Mouse (Mus musculus) erythroblast, adult 5-6 weeks (primary cell): Measurements from ENCODE around the gene Astn2. TPM values are rescaled to one million over a fixed set of nuclear protein-coding genes. Genes with fewer than 3 reads are reported as not detected.

Experiments used
- ATAC-seq: replicated peaks from 2 replicates; pipeline ENCODE4 v1.8.0; 2016; ENCODE audit warnings: moderate number of reproducible peaks, mild to moderate bottlenecking, moderate TSS enrichment, inconsistent platforms; ENCODE audit not compliant: poor library complexity, low FRiP score, severe bottlenecking
- total RNA-seq, 2 experiments: library from RNA; stranded (forward) in 1 of 2; stranded (reverse) in 1 of 2; fragments of 150-400 nt in 1 of 2; fragments of 200-764, 138-1000 nt in 1 of 2; gene quantifications; 2 replicates each; pipeline versions ENCODE4 v1.2.3 to v1.2.4; 2015 to 2017; ENCODE audit warnings: low replicate concordance in 2 of 2

Gene Astn2
- total RNA-seq, 2 experiments from 2014 or later = not detected

DNA sequence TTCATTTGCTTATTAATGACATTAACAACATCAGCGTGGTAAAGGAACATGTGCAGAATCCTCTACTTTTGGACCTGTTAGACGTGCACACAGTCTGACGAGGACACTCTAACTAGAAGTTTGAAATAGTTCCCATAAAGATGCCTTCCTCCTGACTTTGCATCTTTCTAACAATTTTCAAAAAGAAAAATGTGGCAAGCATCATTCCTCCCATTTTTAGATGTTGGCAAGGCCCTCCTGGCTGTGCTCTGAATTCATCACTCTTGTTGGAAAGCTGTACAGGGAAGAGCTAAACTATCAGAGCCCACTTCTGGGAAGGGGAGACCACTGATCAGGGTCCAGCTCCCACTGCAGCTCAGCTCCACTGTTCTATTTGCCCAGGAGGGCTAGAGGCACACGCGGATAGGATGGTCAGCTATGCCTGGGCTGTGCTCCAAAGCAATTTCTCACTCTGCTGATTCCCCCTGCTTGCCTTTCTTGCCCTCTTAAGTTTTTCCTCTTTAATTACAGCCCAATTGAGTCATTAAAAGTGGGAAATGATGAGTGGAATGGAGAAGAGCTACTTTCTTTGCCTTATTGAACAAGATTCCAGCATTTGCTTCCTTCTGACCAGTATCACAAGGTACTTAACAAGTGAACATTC, 630.9 kb downstream of the Astn2 start:
- no peak for ATAC-seq

DNA sequence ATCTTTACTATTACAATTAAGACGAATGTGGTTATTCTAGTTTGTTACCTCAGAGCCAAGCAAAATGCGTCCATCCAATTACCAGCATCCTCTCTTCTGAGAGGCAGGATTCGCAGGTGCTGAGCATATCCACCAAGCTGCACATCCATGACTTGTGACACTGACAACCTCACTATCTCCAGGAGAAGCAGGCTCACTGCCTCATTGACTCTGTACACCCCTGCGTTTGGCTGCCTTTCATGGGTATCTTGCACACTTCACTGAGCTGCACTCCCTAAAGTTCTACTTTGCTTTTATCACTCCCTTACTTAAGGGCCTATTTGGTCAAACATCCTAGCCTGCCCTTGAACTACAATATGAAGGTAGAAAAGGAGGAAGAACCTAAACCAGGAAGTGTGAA, 633.5 kb downstream of the Astn2 start:
- no peak for ATAC-seq

DNA sequence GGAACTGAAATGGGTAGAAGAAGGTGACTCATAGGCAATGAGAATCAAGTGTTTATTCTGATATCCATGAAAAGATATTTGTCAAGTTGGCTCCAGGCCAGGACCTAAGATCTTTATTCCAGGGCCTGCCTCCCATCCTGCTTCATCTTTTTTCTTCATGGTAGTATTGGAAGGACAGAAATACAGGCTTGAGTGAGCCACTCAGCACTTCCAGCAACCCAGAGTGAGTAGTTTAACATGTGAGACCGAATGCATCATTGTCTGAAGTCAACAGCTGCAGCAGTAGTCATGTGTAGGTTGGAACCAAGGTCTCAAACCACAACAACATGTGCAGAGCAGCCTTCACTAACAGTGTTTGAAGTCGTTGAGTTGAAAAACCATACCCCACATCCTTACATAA, 636.5 kb downstream of the Astn2 start:
- ATAC-seq = no peak

DNA sequence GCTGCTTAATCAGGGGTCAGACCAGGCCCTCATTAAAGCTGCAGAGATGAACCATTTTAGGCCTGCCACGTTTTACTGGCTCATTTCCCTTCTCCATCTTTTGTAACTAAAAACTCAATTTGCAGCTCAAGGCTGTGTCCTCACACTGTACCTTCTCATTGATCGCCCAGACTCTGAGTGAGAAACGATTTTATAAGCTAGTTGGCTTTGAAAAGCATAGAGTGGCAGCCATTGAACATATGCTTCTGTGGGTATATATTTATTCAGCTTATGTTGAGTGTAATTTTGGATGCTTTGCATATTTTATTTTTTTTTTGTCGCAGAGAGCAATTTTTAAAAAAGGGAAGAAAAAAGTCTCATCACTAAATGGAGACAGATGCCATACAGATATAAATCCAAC, 637.0 kb downstream of the Astn2 start:
- ATAC-seq = no peak

DNA sequence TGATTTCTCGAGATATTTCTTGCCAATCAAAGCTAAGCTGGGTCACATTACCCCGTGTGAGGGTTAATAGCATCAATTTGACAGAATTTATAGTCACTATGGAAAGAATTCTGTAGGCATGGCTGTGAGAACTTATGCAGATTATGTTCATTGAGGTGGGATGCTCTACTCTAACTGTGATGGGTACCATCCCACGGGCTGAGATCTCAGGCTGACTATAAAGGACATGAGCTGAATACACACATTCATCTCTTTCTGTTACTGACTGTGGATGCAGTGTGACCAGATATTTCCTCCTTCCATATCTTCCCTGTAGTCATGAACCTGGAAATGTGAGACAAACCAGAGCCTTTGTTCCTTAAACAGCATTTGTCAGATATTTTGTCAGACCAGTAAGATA, 639.1 kb downstream of the Astn2 start:
- ATAC-seq = no peak

DNA sequence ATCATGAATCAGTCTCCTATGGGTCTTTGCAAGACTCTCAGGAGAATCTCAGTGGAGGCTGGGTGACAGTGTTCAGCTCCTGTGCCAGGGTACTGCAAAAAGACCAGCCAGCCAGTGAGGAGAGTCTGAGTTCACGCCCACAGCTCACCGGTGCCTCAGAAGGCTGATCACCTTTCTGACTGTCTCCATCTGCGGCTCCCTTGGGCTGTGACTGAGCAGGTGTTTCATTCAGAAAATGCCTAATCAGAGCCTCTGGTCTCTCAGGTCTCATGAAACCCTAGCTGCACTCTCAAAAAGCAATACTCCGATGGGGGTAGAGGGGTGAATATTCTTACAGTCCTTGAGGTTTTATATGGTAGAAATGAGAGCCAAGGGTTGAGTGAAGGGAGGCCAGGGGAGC, 640.1 kb downstream of the Astn2 start:
- ATAC-seq = no peak

DNA sequence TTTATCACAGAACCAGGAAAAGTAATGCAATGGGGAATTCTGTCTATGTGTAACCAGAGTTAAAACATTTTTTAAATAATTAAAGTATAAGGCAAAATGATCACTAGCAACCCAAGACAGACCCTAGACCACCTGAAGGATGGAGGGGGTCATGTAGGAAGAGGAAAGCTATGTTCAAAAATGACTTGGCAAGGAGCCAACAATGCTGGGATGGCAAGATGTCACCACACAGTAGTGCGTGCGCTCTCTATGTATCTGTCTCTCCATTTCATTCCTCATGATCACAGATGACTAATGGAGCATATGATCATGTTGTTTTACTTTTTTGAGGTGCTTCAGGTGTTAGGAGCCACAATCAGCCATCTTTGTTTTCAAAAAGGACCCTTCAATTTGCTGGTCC, 640.6 kb downstream of the Astn2 start:
- no peak for ATAC-seq

DNA sequence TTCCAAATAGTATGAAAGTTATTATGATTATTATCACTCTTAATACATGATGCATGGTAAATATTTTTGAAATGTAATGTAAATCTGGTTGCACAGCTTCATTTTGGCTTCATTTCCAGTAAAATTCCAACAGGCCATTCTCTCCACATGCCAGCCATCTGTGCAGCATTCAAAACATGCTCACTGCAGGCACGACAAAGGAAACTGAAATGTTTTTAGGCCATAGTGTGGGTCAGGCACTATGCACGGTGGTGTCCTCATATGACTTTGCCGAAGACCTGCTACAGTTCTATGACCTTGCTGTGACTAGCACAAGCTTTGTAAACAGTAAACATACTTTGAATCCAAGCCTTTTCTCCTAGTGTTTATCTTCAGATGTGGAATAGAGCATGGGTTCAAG, 642.3 kb downstream of the Astn2 start:
- ATAC-seq = no peak

DNA sequence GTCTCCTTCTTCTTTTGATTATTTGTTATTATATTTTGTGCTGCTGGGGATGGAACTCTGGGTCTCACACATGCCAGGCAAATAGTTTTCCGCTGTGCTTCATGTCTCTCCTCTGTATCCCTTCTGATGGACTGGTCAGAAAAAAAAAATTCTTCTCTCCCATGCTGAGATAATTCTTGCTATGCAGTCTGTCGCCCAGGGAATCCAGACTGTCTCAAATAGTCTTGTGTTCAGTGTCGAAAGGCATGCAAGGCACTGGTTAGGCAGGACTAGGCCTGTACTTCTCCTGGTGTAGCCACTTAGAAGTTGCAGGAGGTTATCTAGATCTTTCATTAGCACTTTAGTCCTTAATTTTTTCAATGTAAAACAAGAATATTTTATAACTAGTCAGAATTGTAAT, 642.8 kb downstream of the Astn2 start:
- no peak for ATAC-seq

DNA sequence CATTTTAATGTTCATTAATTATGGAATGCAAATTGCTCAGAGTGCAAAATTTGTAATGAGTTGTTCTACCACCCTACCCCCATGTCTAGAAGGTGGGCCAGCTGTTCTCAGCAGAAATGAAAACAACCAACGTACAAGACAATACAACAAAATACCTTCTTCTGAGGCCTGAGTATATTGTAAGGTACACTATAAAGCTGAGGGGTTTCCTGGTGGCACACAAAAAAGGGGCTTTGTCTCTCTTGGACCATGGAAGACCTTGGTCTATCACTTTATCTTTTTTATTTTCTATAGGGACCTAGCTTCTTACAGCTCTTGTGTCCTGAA, 645.6 kb downstream of the Astn2 start:
- no peak for ATAC-seq

DNA sequence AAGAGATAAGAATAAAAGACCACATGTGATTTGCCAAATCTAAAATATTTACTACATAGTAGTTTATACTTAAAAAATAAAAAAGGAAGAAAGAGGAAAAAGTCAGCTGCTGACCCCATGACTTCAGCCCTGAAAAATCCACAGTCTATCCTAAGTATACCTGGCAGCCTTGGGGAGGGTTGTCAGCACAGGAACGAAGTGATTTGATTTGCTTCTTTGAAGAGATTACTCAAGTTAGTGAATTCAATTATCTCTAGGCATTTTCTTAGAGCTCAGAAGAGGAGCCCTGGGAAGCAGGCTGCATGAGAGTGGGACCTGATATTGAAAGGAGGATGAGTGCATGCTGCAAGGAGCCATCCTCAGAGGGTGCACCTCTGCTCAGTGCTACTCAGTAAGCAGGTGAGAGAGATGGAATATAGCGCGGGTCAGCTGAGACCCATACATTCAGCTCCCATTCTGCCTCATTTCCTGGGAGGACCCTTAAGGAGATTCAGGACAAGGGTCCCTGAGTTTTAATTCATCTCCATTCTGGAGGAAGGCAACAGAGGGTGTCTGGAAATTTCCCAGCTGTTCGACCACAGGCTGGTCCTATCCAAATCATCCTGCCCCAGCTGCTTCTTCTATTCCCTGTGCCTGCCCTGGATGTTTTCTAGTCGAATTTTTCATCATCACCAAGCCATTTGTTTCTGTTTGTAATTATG, 646.1 kb downstream of the Astn2 start:
- no peak for ATAC-seq

DNA sequence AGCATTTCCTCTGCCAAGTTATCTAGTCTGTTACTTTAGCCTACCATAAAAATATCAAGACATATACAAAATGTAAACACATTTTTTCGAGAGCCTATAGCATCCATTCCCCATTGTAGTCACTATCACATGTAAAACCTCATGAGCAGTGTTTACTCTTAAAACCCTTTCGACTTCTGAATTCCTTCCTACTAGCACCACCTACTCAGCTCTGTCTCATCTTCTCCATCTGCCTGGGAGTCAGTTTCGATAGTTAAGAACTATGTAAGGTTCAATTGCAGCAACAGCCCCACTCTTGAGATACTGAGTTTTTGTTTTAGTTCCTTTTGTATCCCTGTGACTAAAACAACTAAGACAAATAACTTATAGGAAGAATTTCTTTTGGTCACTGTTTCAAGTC, 651.5 kb downstream of the Astn2 start:
- no peak for ATAC-seq

DNA sequence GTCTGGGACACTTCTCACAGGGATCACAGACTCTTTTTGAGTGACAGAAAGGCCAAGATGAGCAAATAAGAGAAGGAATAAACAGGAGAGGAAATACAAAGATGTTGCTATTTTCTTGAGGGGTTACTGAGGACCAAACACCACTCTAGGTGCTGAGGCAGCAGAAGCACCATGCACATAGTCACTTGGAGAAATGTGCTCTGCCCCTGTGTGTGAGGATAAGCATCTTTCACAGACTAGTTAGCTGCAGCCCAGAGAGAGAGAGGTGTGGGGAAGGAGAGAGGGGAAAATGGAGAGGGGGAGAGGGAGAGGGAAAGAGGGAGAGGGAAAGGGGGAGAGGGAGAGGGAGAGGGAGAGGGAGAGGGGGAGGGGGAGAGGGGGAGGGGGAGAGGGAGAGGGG, 659.6 kb downstream of the Astn2 start:
- no peak for ATAC-seq

DNA sequence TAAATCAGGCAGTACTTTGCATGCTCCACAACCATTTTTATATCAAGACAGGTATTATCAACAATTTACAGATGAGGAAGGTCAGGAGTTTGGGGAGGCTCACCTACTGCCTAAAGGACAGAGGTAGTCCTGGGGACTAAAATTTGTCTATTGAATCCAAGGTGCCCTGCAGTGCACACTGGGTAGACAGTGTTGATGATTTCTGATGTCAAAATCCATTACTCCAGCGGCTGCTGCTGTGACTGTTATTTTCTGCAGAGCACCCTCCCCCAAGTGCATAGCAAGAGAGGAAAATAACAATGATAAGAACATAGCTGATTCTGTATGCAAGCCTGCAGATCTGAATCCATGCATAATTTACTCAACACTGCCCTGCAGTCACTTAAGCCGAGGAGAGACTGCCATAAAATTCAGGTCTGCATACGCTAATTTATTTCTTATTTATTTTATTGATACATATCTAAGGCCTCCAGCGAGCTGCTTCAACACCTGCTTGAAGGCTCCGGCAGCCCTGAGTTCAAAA, 660.3 kb downstream of the Astn2 start:
- ATAC-seq = no peak

DNA sequence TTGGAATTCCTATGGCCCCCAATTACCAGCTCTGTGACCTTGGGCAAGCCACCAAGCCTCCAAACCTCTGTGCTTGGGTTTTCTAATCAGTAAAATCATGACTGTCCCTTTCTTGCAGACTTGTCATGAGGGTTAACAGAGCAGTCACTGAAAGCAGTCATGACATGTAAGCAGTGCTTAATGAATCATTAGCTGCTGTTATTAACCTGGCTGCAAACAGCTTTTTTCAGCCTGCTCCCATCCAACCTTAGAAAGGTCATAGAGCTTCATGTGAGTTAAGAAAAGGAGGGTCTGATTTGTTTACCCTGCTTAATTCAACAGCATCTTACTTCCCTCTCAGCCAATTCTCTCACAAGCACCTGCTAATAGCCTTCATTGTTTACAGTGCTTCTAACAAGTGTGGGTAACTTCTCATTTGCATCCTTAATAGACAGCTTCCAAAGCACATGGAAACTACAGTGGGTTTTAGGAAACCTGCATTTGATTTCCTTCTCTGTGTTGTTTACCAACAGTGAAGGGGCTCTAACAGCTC, 661.2 kb downstream of the Astn2 start:
- no peak for ATAC-seq

DNA sequence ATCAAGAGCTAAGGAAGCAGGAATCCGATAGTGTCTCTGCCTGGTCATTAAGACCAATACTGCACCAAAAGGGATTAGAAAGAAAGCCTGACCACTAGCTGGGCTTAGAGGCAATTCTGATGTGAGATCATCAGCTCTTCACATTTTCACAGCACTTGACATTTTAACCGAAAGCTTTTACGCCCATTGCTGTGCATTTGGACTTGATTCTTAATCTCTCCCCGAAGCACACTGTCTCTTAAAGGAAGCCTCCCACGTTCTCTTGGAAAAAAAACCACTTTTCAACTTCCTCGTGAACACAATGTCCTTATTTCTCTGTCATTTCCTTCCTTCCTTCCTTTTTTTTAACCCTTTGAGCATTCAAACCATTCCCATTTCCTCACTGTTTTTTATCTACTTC, 680.0 kb downstream of the Astn2 start:
- no peak for ATAC-seq

DNA sequence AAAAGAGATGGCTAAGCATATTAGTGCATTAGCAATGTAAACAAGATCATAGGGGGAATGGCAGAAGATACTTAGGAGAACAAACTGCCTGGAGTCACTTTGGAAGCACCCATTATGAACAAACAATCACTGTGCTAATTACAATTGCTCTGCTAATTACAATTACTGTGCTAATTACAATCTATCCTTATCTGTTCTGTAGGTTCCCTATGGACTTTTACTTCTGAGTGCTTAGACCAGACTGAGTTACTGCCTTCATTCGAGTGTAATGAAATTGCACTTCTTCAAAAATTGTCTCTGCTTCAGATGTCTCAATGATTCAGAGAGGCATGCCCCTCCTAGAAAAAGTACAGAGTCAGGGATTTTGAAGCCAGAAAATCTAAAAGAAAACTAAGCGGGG, 684.8 kb downstream of the Astn2 start:
- ATAC-seq = no peak

DNA sequence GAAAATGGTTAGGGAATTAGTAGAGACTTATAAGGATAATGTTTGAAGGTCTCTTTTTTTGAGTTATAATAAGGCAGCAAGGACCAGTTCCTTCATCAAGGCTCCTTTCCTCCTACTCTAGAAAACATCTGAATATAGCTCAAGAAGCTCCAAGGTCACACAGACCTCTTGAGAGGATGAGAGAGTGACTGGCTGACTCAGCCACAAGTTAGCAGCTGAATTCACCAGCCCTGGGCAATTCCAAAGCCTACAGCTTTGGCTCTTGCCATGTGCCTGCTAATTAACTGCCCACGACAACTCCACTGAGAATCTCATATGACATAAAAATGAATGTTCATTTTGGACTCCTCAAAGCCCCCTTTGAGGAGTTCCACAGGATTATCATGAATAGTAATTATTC, 686.5 kb downstream of the Astn2 start:
- no peak for ATAC-seq

DNA sequence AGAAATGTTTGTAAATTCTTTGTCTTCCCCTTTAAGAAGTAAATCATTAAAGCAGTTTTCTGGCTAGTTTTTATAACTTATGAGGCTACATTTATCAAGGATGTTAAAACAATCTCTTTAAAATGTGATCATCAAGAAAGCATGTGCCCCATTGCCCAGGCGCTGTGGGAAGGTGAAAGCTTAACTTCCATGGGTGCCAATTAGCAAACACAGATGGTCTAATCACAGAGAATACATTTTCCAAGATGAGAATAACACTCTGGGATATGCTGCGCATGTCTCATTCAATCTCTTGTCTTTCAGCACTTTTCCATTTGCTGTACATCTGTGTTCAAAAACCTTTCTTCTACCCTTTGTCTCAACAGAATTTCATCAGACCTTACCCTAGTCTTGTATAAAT, 688.3 kb downstream of the Astn2 start:
- ATAC-seq = no peak

DNA sequence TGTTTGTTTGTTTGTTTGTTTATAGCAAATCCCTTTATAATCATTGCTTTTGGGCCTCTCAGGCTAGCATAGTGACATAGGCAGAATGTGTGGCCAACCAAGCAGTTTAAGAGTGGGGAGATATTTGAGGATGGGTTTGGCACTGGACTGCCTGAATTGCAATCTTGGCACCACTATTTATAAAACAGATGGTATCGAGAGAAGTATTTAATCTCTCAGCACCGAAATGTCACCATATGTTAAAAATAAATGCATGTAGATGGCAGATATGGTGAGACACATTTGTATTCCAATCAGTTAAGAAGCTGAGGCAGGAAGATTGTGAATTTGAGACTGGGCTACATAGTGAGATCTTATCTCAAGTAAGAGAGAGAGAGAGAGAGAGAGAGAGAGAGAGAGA, 692.7 kb downstream of the Astn2 start:
- ATAC-seq = no peak

DNA sequence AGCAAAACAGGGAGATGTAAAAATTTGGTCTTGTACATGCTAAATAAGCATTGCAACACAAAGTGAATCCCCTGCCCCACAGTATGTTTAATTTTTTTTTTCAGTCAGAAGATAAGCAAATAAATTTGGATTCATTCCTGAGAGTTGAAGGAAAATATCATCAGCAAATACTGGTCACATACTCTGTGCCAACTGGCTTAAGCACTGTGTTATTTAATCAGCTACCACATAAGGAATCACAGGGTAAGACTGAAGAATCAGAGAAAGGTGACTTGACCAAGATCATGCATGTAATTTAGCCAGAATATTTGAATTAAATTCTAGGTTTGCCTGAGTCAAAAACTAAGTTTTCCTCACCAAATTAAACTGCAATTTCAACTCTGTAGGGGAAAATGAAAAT, 693.8 kb downstream of the Astn2 start:
- ATAC-seq = no peak

DNA sequence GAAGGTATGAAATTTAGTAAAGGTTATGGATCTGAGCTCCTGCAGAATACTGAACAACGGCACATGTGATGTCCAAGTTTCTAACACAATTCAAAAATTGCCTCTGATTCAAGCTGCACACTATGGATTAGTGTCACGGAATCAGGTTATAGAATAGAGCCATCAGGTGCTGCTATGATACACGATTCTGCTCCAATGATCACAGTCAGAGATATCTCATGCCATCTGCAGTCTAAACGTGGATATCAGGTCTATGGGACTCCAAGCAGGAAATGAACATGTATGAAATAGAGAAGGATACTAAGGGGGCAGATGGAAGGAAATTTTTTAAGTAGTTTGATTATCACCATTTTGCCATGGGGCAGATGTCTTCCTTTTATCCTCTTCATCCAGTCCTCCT, 702.6 kb downstream of the Astn2 start:
- ATAC-seq = no peak
